Mouse (Mus musculus): ENCODE measurements around the gene Heatr5a.

Heatr5a gene

GRCm38 (mm10) chr12:51971070-51971664, at the start of gene Heatr5a:
TSS of gene Heatr5a (minus strand) at chr12:51971321.
- DNase-seq (ENCODE audit: low spot score in 2 of 2): peak; percentile 82 to 84

DNA sequence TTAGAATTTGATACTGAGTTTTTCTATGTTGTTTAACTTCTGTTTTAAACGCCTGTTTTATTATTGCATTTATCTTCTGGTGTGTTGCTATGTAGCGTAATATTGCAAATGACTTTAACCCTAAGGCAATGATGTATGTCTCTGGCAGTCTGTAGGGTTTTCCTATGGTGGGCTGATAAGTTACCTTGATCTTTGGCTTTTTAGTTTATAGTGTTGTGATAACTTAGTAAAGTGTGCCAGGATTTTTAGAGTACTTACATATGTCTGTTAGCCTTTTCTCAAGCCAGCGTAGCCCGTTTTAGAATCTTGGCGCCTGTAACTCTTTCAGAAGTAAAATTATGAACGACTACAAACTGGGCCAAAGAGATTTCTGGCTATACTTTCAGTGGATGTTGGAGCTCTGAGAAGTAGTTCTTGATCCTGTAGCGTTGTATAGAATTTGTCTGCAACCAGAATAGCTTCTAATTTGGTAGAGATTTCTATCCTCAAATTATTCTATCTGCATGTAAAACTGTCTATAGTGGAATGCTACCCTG, 43.4 kb upstream of the Heatr5a start:
- no peak for DNase-seq (ENCODE audit: low spot score in 2 of 2)

DNA sequence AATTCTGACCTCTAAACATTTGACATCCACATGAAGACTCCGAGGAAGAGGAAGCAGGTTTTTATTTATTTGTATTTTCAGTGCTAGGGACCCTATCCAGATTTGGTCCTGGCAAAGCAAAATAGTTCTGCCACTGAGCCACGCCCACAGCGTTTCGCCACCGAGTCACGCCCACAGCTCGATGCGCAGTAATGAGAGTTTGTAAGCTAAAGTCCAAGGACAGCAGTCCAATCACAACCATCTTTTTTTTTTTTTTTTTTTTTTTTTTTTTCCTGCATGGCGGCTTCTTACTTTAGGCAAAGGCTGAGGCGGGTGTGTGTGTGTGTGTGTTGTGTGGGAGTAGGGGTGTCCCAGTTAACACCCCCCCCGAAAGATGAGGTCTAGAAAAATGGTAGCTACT, 42.9 kb upstream of the Heatr5a start:
- no peak for DNase-seq (ENCODE audit: low spot score in 2 of 2)

DNA sequence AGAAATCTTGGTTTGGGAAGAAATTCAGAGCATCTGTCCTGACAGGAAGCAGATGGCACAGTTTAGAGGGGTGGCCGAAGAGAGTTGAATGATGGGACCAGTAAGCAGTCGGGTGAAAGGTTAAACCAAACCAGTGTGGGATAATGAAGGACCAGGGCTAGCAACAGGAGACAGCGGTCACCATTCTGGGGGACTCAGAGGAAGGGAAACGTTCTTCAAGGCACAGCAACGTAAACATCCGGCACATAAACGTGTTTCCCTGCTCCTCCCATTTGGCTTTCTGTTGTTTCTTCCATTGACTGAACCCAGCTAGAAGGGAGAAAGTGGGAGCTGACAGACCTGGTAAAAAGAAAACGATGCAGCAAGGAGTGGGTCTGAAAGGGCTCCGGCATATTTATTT, 42.2 kb upstream of the Heatr5a start:
- no peak for DNase-seq (ENCODE audit: low spot score in 2 of 2)

DNA sequence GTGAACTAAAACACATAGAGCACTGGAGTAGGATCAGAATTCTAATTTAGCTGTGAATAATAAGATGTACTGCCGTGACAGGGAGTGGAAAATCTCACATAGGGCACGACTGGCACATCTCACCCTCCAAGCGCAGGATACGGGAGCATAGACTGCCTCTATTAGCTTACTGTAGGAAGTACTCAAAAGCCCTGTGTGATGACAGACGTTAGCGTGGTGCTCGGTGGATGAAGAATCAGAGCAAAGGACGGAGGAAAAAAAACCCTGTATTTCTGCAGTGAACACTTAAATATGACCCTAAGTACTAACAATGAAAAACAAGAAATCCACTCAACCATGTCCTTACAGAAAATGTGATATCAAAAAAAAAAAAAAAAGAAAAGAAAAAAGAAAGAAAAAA, 41.0 kb upstream of the Heatr5a start:
- no peak for DNase-seq (ENCODE audit: low spot score in 2 of 2)

- DNase-seq (ENCODE audit: low spot score in 2 of 2): no peak
These were observed 39.5 kb upstream of the Heatr5a start for GRCm38 (mm10) chr12:52010630-52010961.

DNA sequence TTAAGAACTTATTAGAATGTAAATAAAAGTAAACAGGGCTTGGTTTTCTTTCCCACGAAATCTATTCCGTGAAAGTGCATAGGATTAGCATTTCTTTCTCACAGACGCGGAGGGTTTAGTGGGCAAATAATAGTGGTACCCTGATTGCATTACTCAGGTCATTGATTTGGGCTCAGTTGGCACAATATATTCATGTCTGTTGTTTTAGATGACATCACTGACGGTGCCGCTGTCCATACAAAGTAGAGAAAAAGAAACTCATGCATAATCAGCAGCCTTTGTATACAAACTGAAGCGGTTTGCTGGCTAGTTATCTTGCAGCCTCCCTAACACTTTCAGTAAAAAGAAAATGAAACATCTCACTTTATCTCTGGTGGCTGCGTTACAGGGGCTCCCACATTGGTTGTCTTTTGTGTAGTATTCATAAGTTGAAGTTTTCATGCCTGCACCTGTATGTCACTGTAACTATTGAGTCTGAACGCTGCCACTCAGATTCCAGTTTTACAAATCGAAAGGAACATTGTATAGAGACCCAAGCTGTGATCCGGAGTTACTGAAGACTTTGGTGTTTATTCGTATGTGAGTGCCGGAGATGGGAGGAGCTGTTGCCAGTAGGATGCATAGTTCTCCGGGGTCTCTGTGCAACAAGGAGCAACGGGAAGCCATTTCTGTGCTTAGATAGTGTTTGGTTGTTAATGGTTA, 39.0 kb upstream of the Heatr5a start:
- DNase-seq (ENCODE audit: low spot score in 2 of 2): no peak

DNA sequence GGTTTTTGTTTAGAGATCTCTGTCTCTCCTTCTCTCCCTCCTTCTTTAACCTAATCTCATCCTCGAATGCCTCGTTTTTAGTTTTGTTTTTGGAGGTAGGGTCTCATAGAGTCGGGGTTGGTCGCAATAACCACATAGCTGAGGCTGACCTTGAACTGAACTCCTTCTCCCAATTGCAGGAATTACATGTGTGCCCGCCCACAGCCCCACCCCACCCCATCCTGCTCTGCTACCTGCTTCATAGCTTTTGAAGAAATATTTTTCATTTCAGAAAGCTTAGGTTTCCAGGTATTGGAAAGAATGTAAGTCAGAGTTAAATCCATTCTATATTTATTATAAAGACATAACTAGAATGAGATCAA, 35.5 kb upstream of the Heatr5a start:
- no peak for DNase-seq (ENCODE audit: low spot score in 2 of 2)

- DNase-seq (ENCODE audit: low spot score in 2 of 2): peak; percentile 86 to 89
These were observed 34.9 kb upstream of the Heatr5a start, which contains the start of gene Dtd2 for GRCm38 (mm10) chr12:52005877-52006632. TSS of gene Dtd2 (minus strand) at chr12:52006501.

- DNase-seq (ENCODE audit: low spot score in 2 of 2): no peak
These were observed 31.6 kb upstream of the Heatr5a start for GRCm38 (mm10) chr12:52002746-52003145.

DNA sequence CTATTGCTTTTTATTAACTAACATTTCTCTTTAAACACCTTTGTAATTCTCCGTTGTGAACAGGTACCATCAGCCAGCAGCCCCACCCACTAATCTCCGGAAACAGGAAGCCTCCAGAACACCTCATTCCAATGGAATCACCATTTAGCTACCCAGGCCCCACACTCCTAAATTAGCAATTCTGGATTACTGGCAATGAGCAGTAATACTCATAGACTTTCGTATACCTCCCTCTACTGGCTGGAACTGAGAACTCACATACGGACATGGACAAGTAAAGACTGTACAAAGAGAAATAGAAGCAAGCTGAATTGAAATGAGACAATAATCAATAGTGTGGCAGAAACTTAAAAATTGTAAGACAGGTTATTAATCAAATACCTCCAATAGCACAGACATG, 30.4 kb upstream of the Heatr5a start:
- DNase-seq (ENCODE audit: low spot score in 2 of 2): peak; percentile 23 to 36

- DNase-seq (ENCODE audit: low spot score in 2 of 2): no peak
These were observed 27.3 kb upstream of the Heatr5a start for GRCm38 (mm10) chr12:51998366-51998932.

GRCm38 (mm10) chr12:51995738-51996536, 24.8 kb upstream of the Heatr5a start:
- no peak for DNase-seq (ENCODE audit: low spot score in 2 of 2)

DNA sequence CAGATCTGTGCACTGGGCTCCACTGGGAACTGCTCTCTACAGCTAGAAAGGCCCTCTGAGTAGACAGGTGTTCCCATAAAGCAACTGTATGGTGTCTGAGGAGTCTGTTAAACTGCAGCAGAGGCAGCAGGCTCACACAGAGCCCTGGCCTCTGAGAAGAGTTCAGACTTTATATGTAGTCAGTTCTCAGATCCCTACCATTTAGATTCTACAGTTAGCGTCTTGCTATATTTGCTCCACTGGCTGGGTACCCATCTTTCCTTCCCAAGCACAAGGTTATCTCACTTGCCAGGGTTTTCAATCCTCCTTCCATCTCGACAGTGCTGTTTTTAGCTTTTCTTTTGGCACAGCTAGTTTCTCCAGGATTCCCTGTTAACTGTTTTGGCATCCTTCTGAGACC, 19.5 kb upstream of the Heatr5a start:
- no peak for DNase-seq (ENCODE audit: low spot score in 2 of 2)

DNA sequence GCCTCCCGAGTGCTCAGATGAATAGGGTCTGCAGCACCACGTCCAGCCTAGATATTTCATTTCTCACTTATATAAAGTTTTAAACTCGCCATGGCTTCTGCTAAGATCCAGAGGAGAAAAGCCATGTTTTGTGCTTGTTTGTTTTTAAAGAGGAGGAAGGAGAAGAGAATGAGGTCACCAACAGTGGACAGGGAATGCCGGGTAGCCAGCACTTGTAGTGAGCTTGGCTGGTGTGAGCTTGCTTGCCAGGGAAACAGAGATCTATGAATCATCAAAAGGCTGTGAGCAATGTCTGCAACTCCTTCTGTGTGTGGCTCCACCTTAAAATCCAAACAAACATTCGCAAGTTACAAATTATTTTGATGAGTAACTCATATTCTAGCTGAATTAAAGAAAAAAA, 17.4 kb upstream of the Heatr5a start:
- DNase-seq (ENCODE audit: low spot score in 2 of 2): no peak

DNA sequence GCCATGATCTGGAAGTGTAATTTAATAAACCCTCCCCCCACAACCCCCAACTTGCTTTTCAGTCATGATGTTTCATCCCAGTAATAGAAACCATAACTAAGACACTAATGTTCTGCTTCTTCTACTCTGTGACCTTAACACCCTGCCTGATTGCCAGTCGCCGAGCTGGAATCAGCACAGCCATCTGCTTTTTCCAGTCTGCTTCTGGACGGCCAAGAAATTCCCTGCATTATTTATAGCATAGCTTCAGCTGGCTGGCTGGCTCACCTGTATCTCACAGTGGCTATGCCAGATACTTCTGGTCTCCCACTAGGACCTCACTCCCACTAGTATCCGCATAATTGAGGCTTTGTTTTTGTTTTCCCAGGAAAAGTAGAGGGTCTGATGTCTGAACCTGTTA, 14.7 kb upstream of the Heatr5a start:
- DNase-seq (ENCODE audit: low spot score in 2 of 2): no peak

GRCm38 (mm10) chr12:51985163-51985748, 14.1 kb upstream of the Heatr5a start:
- DNase-seq (ENCODE audit: low spot score in 2 of 2): no peak

- no peak for DNase-seq (ENCODE audit: low spot score in 2 of 2)
These were observed 12.5 kb upstream of the Heatr5a start for GRCm38 (mm10) chr12:51983625-51984024.

GRCm38 (mm10) chr12:51976531-51976930, 5.4 kb upstream of the Heatr5a start:
- DNase-seq (ENCODE audit: low spot score in 2 of 2): no peak

- no peak for DNase-seq (ENCODE audit: low spot score in 2 of 2)
These were observed 3.3 kb upstream of the Heatr5a start for GRCm38 (mm10) chr12:51974381-51974780.

All from right cerebral cortex, postnatal 36 days (tissue).